Mouse (Mus musculus) embryonic facial prominence, embryonic 15.5 days (tissue): ENCODE results near the gene Ss18l2. TPM values are rescaled to one million over a fixed set of nuclear protein-coding genes. Genes with fewer than 3 reads are reported as not detected.
A peak's percentile ranks its signal among the peaks of the same experiment; 100 is the strongest.

Experiments used
- ATAC-seq: fragments of 200-750 bp; cut with Nextera tagmentation; 2 replicates; pipeline ENCODE4 v1.8.0; 2017; ENCODE audit warnings: low read depth, moderate TSS enrichment; ENCODE audit not compliant: insufficient number of reproducible peaks, low FRiP score, low TSS enrichment
- H3K27ac ChIP-seq: fragments of 300-500 bp; sonication (generic); replicated peaks from 2 replicates; pipeline ENCODE4 v1.5.1; 2015; ENCODE audit warnings: mild to moderate bottlenecking, inconsistent platforms
- H3K27me3 ChIP-seq: fragments of 300-500 bp; sonication (generic); 2 replicates; pipeline ENCODE4 v1.6.1; 2015; ENCODE audit warnings: inconsistent platforms
- H3K36me3 ChIP-seq: fragments of 300-500 bp; sonication (generic); 2 replicates; pipeline ENCODE4 v1.6.1; 2015; ENCODE audit warnings: mild to moderate bottlenecking, inconsistent platforms
- H3K4me1 ChIP-seq: fragments of 300-500 bp; sonication (generic); 2 replicates; pipeline ENCODE4 v1.6.1; 2015; ENCODE audit warnings: inconsistent platforms
- H3K4me2 ChIP-seq: fragments of 300-500 bp; sonication (generic); replicated peaks from 2 replicates; pipeline ENCODE4 v1.6.1; 2015; ENCODE audit warnings: mild to moderate bottlenecking, inconsistent platforms
- H3K4me3 ChIP-seq: fragments of 300-500 bp; sonication (generic); replicated peaks from 2 replicates; pipeline ENCODE4 v1.5.1; 2015; ENCODE audit warnings: mild to moderate bottlenecking, inconsistent platforms
- H3K9ac ChIP-seq: fragments of 300-500 bp; sonication (generic); 2 replicates; pipeline ENCODE4 v1.6.1; 2015; ENCODE audit warnings: inconsistent platforms
- H3K9me3 ChIP-seq: fragments of 300-500 bp; sonication (generic); replicated peaks from 2 replicates; pipeline ENCODE4 v1.6.1; 2016; ENCODE audit warnings: inconsistent platforms
- WGBS: fragments of 180-500 bp; shearing (Covaris S2); methylation state at CpG from one replicate; pipeline ENCODE4 v1.1.7; 2015; 5-methylcytosine and 5-hydroxymethylcytosine counted together
- polyA plus RNA-seq: library from polyadenylated mRNA; unstranded; fragments of >200 nt; fragmentation: Nextera tagmentation; extraction: Ambion mirVana; gene quantifications from 2 replicates; pipeline ENCODE4 v1.2.1, GENCODE M21; 2015

The Ss18l2 gene
- polyA plus RNA-seq, 1 experiment from 2014 or later: 111 TPM

DNA sequence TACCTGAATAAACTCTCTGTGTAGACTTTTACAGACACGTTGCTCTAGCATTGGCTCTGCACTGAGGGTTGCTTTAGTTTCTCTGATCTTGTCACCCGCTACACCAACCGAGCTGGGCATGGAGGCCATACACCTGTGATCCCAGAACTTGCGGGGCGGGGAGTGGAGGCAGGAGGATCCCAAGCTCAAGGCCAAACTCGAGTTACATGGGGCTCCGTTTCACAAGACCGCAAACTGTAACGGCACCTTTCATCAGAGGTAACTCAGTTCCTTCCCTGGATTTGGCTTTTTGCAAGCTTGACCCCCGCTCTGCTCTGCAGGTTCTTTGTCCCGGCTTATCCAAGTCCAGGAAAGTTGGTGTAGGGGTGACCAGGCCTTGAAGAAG lies 5.9 kb upstream of the Ss18l2 start:
- no peaks in the 10 kb centered on the region for H3K9me3 ChIP-seq
- H3K4me1 ChIP-seq: peaks cover 22% of the 10 kb centered on the region
- peak overlapping the region; percentile 83 for H3K4me3 ChIP-seq
- WGBS: 31% methylated on average over 11 of the region's 11 CpGs
- no peak overlapping the region; the same call in 1 of the 2 replicates for H3K27ac ChIP-seq
- peak overlapping the region; percentile 90 for H3K4me2 ChIP-seq
- no peaks in the 10 kb centered on the region for H3K27me3 ChIP-seq
- H3K9ac ChIP-seq: peak overlapping the region; percentile 60; the same call in 1 of the 2 replicates
- no peak for ATAC-seq
- H3K36me3 ChIP-seq: no peaks in the 10 kb centered on the region

DNA sequence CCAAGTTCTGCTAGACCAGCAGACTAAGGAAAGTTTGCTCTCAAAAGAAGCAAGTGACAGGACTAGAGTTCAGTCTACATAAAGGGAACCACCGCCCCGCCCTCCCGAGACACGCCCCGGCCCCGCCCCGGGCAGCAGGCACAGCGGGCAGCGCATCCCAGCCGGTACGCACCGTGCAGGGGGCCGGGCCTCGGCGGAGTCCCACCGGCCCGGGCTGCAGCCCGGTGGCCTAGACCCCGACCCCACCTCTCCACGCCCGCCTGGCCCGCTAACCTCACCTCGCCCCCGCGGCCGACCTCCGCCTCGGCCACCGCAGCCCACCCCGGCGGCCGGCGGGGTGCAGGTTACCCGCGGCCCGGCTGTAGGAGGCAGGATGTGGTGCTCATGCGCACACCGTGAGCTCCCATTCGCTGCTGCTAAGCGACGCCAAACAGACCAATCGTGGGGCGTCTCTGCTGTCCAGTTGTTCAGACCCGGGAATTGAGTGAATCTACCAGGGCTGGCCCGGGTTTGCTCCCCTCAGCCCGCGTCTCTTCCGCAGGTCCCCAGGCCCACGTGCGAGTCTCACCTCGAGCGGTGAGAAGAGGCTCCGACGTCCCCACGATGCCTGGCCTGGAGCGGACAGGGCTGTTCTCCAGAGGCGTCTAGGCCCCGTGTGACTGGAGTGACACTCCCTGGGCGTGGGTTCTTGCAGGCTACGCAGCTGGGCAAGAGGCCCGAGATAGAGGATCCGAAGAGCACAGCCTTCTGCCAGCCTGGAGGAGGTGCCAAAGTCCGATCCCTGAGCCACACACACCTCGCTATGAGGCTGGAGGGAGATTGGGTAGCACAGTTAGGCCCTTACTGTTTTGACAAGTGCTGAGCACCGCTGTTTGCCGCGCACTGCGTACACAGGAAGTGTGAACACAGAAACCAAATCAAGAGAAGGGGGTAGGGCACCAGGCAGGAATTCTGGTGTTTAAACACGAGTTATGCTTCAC lies 5.2 kb upstream of the Ss18l2 start, which contains the start of gene Sec22c:
TSS of gene Sec22c (minus strand) at position 845 of the 980 bp plus-strand sequence.
- Histone ChIP-seq H3K36me3 (no peaks in the 10 kb centered on the region), H3K27ac (peak within 1 kb of the TSS; percentile 75), H3K27me3 (no peaks in the 10 kb centered on the region), H3K9me3 (no peaks in the 10 kb centered on the region), H3K4me2 (peak within 1 kb of the TSS; percentile 90), H3K4me3 (peak within 1 kb of the TSS; percentile 83), H3K4me1 (peaks cover 26% of the 10 kb centered on the region), H3K9ac (peak within 1 kb of the TSS; percentile 60)
- WGBS: 1% methylated on average over 69 of the region's 69 CpGs
- peak; percentile 97 for ATAC-seq

DNA sequence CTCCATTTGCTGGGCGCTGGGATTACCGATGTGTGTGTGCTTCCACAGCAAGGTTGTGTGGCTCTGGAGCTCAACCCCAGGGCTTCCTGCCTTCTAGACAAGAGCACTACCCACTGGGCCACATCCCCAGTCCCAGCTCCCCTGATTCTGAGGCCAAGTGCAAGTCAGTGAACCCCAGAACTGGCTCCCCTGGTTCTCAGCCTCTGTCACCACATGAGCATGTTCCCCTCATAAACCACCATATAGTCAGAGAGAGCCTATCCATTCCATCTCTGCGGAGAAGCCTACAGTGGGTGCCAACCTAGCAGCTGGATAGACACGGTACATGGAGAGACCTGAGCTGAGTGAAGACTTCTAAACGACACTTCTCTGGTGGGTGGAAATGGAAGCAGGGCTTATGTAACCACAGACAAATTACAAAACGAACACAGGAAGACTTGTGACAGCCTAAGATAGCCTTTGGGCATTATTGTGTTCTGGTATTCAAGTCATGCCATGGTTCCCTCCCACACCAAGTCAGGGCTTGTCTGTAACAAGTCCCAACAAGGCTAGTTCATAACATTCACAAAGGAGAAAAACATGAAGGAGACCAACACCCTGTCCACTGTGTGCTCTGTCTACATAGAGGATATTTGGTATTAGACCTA lies 4.0 kb upstream of the Ss18l2 start:
- 64% methylated on average over 6 of the region's 6 CpGs for WGBS
- Histone ChIP-seq H3K9ac (no peak overlapping the region), H3K36me3 (no peaks in the 10 kb centered on the region), H3K4me3 (no peak overlapping the region), H3K9me3 (no peaks in the 10 kb centered on the region), H3K27ac (no peak overlapping the region), H3K27me3 (no peaks in the 10 kb centered on the region), H3K4me2 (no peak overlapping the region), H3K4me1 (peaks cover 32% of the 10 kb centered on the region)
- no peak for ATAC-seq

DNA sequence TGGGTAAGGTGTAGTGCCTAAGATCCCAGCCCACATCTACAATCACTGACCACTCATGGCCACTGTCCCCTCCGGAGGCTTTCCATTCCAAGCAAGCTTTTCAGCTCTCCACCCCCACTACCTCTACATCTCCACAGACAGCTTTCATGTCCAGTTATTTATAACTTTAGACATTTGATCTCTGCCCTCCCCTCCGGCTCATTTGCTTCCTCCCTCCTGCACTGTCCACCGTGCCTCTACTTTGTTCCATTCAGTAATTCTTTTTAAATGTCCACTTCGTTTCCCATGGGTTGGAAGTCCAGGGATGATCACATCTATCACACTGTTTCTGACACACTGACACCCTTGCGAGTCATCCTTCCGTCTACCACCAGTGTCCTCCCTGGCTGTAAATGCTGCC lies 2.3 kb upstream of the Ss18l2 start:
- Histone ChIP-seq H3K4me2 (no peak overlapping the region), H3K27ac (no peak overlapping the region), H3K36me3 (peaks cover 3% of the 10 kb centered on the region), H3K4me3 (no peak overlapping the region), H3K9me3 (no peaks in the 10 kb centered on the region), H3K27me3 (no peaks in the 10 kb centered on the region), H3K9ac (no peak overlapping the region), H3K4me1 (peaks cover 42% of the 10 kb centered on the region)
- 66% methylated on average over 6 of the region's 6 CpGs for WGBS
- ATAC-seq: no peak

DNA sequence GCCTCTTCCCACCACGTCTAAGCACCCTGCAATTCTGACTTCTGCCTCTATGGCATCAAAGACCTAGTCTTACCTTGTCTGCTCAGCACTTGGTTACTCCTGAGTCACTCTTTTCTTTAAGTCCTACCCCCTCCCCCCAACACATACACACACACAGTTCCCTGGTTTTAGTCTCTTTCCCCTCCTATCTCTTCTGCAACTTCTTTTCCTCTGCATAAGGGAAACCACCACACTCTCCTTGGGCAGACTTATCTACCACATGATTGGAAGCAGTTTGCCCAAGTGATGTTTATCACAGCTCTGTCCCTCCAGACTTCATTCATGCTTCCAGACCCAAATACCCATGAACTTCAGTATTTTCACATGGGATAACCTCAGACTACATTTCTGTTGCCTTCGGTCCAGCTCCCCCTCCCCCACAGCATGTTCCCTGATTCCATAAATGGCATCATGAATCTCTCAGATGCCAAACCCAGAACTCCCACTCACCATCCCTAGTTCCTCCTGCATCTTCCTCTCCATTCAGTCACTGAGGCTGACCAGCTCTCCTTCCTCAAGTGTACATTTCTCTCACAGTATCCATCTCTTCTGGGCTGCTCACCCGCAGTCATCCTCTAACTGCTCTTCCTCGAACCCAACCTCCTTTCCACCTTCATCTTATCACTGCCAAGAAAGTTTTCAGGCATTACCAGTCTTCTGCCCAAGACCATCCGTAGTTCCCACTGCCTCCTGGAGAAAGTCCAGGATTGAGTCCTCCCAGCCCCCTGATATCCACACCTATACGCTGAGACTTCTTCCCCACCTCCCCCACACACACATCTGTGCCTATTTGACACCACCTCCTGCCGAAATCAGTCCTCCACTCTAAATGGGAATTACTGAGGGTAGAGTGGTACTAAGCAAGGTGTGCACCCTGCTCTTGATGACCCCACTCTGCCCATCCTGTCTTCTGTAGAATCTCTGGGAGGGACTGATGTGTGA lies 1.3 kb upstream of the Ss18l2 start:
- ATAC-seq: no peak
- H3K36me3 ChIP-seq: peaks cover 13% of the 10 kb centered on the region
- H3K27me3 ChIP-seq: no peaks in the 10 kb centered on the region
- no peaks in the 10 kb centered on the region for H3K9me3 ChIP-seq
- no peak overlapping the region for H3K9ac ChIP-seq
- no peak overlapping the region for H3K4me3 ChIP-seq
- no peak overlapping the region for H3K4me2 ChIP-seq
- 66% methylated on average over 7 of the region's 7 CpGs for WGBS
- H3K27ac ChIP-seq: no peak overlapping the region
- H3K4me1 ChIP-seq: peaks cover 36% of the 10 kb centered on the region

DNA sequence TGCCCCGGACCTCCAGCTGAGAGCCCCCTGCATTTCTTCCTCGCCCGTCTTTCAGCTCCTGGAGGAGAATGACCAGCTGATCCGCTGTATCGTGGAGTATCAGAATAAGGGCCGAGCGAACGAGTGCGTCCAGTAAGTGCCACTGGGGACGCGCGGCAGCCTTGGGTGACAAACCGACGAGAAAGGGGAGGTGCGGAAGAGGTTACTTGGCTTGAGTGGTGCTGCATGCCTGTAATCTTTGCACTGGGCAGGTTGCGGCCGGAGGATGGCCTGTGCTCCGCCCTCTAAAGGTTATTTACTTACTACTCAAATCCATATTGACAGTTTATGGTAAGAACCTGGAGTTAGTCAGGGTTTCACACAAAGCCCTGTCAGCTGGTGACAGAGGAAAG lies 451 bp downstream of the Ss18l2 start:
- Histone ChIP-seq H3K9me3 (no peaks in the 10 kb centered on the region), H3K4me3 (peak overlapping the region; percentile 90), H3K36me3 (peaks cover 14% of the 10 kb centered on the region), H3K4me1 (peaks cover 23% of the 10 kb centered on the region), H3K27me3 (no peaks in the 10 kb centered on the region), H3K4me2 (peak overlapping the region; percentile 72), H3K9ac (peak overlapping the region; percentile 95), H3K27ac (peak overlapping the region; percentile 94)
- ATAC-seq: no peak
- WGBS: 0% methylated on average over 18 of the region's 18 CpGs

DNA sequence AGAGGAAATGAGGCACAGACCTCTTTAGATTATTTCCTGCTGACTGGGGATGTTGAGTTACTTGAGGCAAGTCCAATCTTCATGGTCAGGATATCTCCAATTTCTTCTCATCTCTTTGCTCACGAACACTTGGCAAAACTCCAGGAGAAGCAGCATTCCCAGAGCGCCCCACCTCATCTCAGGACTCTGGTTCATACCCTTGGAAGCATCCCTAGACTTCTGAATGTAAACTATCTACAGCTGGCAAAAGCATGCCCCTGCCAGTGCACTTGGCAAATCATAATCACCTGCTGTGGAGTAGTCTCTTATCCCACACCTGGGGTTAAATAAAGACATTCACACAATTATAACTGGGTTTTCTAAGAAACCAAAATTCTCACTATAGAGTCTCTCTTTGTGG lies 6.9 kb downstream of the Ss18l2 start:
- 66% methylated on average over 2 of the region's 2 CpGs for WGBS
- Histone ChIP-seq H3K4me2 (no peak overlapping the region), H3K9me3 (no peaks in the 10 kb centered on the region), H3K9ac (no peak overlapping the region), H3K36me3 (peaks cover 14% of the 10 kb centered on the region), H3K27ac (no peak overlapping the region), H3K27me3 (no peaks in the 10 kb centered on the region), H3K4me1 (peaks cover 12% of the 10 kb centered on the region), H3K4me3 (no peak overlapping the region)
- no peak for ATAC-seq

DNA sequence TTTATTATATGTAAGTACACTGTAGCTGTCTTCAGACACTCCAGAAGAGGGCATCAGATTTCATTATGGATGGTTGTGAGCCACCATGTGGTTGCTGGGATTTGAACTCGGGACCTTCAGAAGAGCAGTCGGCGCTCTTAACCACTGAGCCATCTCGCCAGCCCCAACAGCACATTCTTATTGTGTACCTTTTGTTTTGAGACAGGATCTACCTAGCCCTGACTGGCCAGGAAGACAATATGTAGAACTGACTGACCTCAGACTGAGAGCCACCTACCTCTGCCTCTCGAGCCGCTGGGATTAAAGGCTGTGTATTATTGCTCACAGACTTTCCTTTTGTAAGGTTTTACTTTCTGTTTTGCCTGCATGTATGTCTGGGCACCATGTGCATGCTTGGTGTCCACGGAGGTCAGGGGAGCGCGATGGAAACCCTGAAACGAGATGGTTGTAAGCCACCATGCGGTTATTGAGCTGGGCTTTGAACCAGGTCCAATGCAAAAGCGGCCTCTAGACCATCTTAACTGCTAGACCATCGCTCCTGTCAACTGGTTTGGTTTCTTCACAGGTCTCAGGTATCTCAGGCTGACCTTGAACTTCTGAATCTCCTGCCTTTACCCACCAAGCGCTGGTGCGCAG lies 8.1 kb downstream of the Ss18l2 start:
- H3K9me3 ChIP-seq: no peaks in the 10 kb centered on the region
- no peaks in the 10 kb centered on the region for H3K27me3 ChIP-seq
- ATAC-seq: no peak
- H3K4me3 ChIP-seq: peak overlapping the region; percentile 66
- 61% methylated on average over 15 of the region's 15 CpGs for WGBS
- H3K9ac ChIP-seq: peak overlapping the region; percentile 63
- H3K36me3 ChIP-seq: peaks cover 7% of the 10 kb centered on the region
- peaks cover 11% of the 10 kb centered on the region for H3K4me1 ChIP-seq
- peak overlapping the region; percentile 97 for H3K27ac ChIP-seq
- H3K4me2 ChIP-seq: peak overlapping the region; percentile 72

DNA sequence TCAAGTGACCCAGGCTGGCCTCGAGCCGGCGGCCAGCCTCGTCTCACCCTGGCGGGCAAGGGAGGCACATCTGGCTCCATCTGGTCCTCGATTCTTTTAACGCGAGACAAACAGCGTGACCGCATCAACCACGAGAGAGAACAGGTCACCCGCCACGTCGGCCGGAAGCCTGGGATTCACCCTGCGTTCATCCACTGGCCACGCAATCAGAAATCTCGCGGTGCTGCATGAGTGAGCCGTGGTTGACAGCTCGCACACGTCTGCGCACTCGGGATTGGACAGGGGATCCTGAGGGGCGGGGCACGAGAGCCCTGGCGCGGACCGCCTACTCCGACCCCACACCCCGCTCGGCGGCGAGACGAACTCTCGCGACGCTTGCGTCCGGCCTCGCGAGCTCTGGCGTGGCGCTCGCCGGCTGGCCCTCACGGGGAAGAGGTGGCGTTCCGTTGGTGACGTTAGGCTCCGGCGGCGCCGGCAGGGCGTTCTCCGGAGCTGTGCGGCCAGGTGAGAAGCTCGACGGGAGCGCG lies 8.7 kb downstream of the Ss18l2 start, which contains the start of gene Nktr:
TSS of gene Nktr (plus strand) at position 378 of the 527 bp plus-strand sequence.
- Histone ChIP-seq H3K9ac (peak within 1 kb of the TSS; percentile 83), H3K9me3 (no peaks in the 10 kb centered on the region), H3K4me1 (peaks cover 11% of the 10 kb centered on the region), H3K27ac (peak within 1 kb of the TSS; percentile 97), H3K4me3 (peak within 1 kb of the TSS; percentile 66), H3K36me3 (peaks cover under 1% of the 10 kb centered on the region; the same call in 1 of the 2 replicates), H3K27me3 (no peaks in the 10 kb centered on the region), H3K4me2 (peak within 1 kb of the TSS; percentile 78)
- WGBS: under 1% methylated on average over 57 of the region's 61 CpGs
- ATAC-seq: peak; percentile 100
